Mouse (Mus musculus) common myeloid progenitor, adult 5-6 weeks (primary cell): ENCODE data around the gene Spn. TPM values are rescaled to one million over a fixed set of nuclear protein-coding genes. Genes with fewer than 3 reads are reported as not detected.
"Not testable (repeated sequence)": the region's sequence is repeated elsewhere in the genome, so short reads cannot be mapped to it uniquely, and the experiment has no call there.

Experiments
- ATAC-seq: replicated peaks from 2 replicates; pipeline ENCODE4 v1.8.0; 2016; ENCODE audit warnings: low read depth, mild to moderate bottlenecking, moderate TSS enrichment, inconsistent platforms; ENCODE audit not compliant: poor library complexity, severe bottlenecking
- total RNA-seq: library from RNA; stranded (forward); fragments of 200-1000, 187-1606 nt; gene quantifications from 2 replicates; pipeline ENCODE4 v1.2.3, GENCODE M21; 2017

Spn gene
- total RNA-seq, 1 experiment from 2014 or later: 335 TPM

GRCm38 (mm10) chr7:127087278-127088010 lies 50.2 kb downstream of the Spn start, which contains the start of gene Zg16:
Gene Zg16, minus strand, starts transcription at chr7:127087328.
- not testable (repeated sequence) for ATAC-seq

- not testable (repeated sequence) for ATAC-seq
Observed at GRCm38 (mm10) chr7:127085751-127086150, 51.9 kb downstream of the Spn start.

- no peak for ATAC-seq
Observed at GRCm38 (mm10) chr7:127084794-127085193, 52.8 kb downstream of the Spn start.

GRCm38 (mm10) chr7:127083689-127084088 lies 53.9 kb downstream of the Spn start:
- peak; percentile 37 for ATAC-seq

- ATAC-seq: no peak
Observed at GRCm38 (mm10) chr7:127082995-127083394, 54.6 kb downstream of the Spn start.

GRCm38 (mm10) chr7:127082271-127082670 lies 55.4 kb downstream of the Spn start:
- ATAC-seq: peak; percentile 12; the same call in 1 of the 2 replicates

Other genes starting within 250 kb of the Spn start
- 21.1 and 31.9 TPM in 2 replicates for gene Tmem219, start 214.9 kb downstream of the Spn start, total RNA-seq
- 9.6 and 13.2 TPM in 2 replicates for gene Kctd13, start 208.9 kb downstream of the Spn start, total RNA-seq
- not detected in 2 replicates for gene Asphd1, start 188.2 kb downstream of the Spn start, total RNA-seq
- gene Sez6l2, start 187.3 kb downstream of the Spn start, total RNA-seq: 0.14 and 1.9 TPM in 2 replicates
- gene Cdipt, start 161.9 kb downstream of the Spn start, total RNA-seq: 33.7 and 60.5 TPM in 2 replicates
- gene Cdiptos, start 161.7 kb downstream of the Spn start, total RNA-seq: 1.0 and 2.3 TPM in 2 replicates
- gene Mvp, start 123.2 kb downstream of the Spn start, total RNA-seq: 19.3 and 21.8 TPM in 2 replicates
- gene Pagr1b, start 121.3 kb downstream of the Spn start, total RNA-seq: not detected in 2 replicates
- 36.7 TPM in 1 of 2 replicates, not detected in the other for gene Pagr1a, start 120.5 kb downstream of the Spn start, total RNA-seq
- 30.9 and 33.1 TPM in 2 replicates for gene Gm42742, start 116.7 kb downstream of the Spn start, total RNA-seq
- 1.3 TPM in 1 of 2 replicates, not detected in the other for gene Prrt2, start 116.6 kb downstream of the Spn start, total RNA-seq
- 59.0 and 67.8 TPM in 2 replicates for gene Maz, start 110.8 kb downstream of the Spn start, total RNA-seq
- 81.6 and 90.9 TPM in 2 replicates for gene Kif22, start 95.4 kb downstream of the Spn start, total RNA-seq
- gene Zg16, start 50.5 kb downstream of the Spn start, total RNA-seq: 22.6 and 31.2 TPM in 2 replicates
- gene AI467606, start 46.5 kb downstream of the Spn start, total RNA-seq: 17.2 and 24.1 TPM in 2 replicates
- 0.10 and 1.8 TPM in 2 replicates for gene Qprt, start 15.6 kb downstream of the Spn start, total RNA-seq
- gene Cd2bp2, start 58.2 kb upstream of the Spn start, total RNA-seq: 54.9 and 73.1 TPM in 2 replicates
- gene Tbc1d10b, start 70.6 kb upstream of the Spn start, total RNA-seq: 24.7 and 29.1 TPM in 2 replicates
- gene Mylpf, start 71.1 kb upstream of the Spn start, total RNA-seq: 10.6 and 35.3 TPM in 2 replicates
- gene Zfp553, start 95.2 kb upstream of the Spn start, total RNA-seq: 20.8 and 29.9 TPM in 2 replicates
- gene Sept1, start 95.3 kb upstream of the Spn start, total RNA-seq: 62.7 and 63.2 TPM in 2 replicates
- gene Zfp771, start 106.5 kb upstream of the Spn start, total RNA-seq: 6.3 and 8.9 TPM in 2 replicates
- gene Dctpp1, start 122.9 kb upstream of the Spn start, total RNA-seq: 85.1 and 88.3 TPM in 2 replicates
- gene Sephs2, start 136.2 kb upstream of the Spn start, total RNA-seq: 99.1 and 102 TPM in 2 replicates
- 26.1 and 31.6 TPM in 2 replicates for gene Itgal, start 158.4 kb upstream of the Spn start, total RNA-seq
- gene Zfp768, start 207.8 kb upstream of the Spn start, total RNA-seq: 5.1 and 6.8 TPM in 2 replicates
- 5.1 and 12.0 TPM in 2 replicates for gene Zfp747, start 238.2 kb upstream of the Spn start, total RNA-seq
- gene 9130019O22Rik, start 249.3 kb upstream of the Spn start, total RNA-seq: 4.8 and 7.2 TPM in 2 replicates